Mouse (Mus musculus) intestine, postnatal 0 days (tissue): ENCODE measurements around the gene Erfe. TPM values are rescaled to one million over a fixed set of nuclear protein-coding genes. Genes with fewer than 3 reads are reported as not detected.
A peak's percentile ranks its signal among the peaks of the same experiment; 100 is the strongest.

ENCODE experiments used
- ATAC-seq: fragments of 200-750 bp; cut with Nextera tagmentation; 2 replicates; pipeline ENCODE4 v1.8.0; 2017; ENCODE audit warnings: mild to moderate bottlenecking, moderate TSS enrichment, moderate library complexity
- H3K27ac ChIP-seq: fragments of 300-500 bp; sonication (generic); 2 replicates; pipeline ENCODE4 v1.5.1; 2014; ENCODE audit warnings: mild to moderate bottlenecking, low read depth, low read length, moderate library complexity
- H3K27me3 ChIP-seq: fragments of 300-500 bp; sonication (generic); replicated peaks from 2 replicates; pipeline ENCODE4 v1.6.1; 2014; ENCODE audit warnings: low read length, mixed read lengths; ENCODE audit not compliant: control insufficient read depth, insufficient read depth
- H3K36me3 ChIP-seq: fragments of 300-500 bp; sonication (generic); 2 replicates; pipeline ENCODE4 v1.6.1; 2014; ENCODE audit warnings: mild to moderate bottlenecking, moderate library complexity; ENCODE audit not compliant: control insufficient read depth, insufficient read depth
- H3K4me1 ChIP-seq: fragments of 300-500 bp; sonication (generic); replicated peaks from 2 replicates; pipeline ENCODE4 v1.6.1; 2014; ENCODE audit warnings: antibody characterized with exemption, low read length, mixed read lengths; ENCODE audit not compliant: control insufficient read depth, insufficient read depth
- H3K4me2 ChIP-seq: fragments of 300-500 bp; sonication (generic); replicated peaks from 2 replicates; pipeline ENCODE4 v1.6.1; 2014; ENCODE audit warnings: low read depth, mild to moderate bottlenecking, moderate library complexity
- H3K4me3 ChIP-seq: fragments of 300-500 bp; sonication (generic); 2 replicates; pipeline ENCODE4 v1.5.1; 2014; ENCODE audit warnings: low read depth, low read length
- H3K9ac ChIP-seq: fragments of 300-500 bp; sonication (generic); 2 replicates; pipeline ENCODE4 v1.6.1; 2014; ENCODE audit warnings: mild to moderate bottlenecking, low read depth, low read length
- H3K9me3 ChIP-seq: fragments of 300-500 bp; sonication (generic); 2 replicates; pipeline ENCODE4 v1.6.1; 2016; ENCODE audit warnings: mixed run types; ENCODE audit not compliant: control insufficient read depth
- CTCF ChIP-seq: sonication (generic); IDR thresholded peaks from 2 replicates; pipeline ENCODE4 v1.5.1; 2016; ENCODE audit warnings: low read depth, mild to moderate bottlenecking, control low read depth, antibody characterized with exemption, moderate library complexity
- WGBS: fragments of 180-500 bp; shearing (Covaris S2); extraction: QIAGEN DNeasy Blood & Tissue Kit; methylation state at CpG from one replicate; pipeline ENCODE4 v1.1.7; 2014; 5-methylcytosine and 5-hydroxymethylcytosine counted together
- polyA plus RNA-seq: library from polyadenylated mRNA; unstranded; fragments of >200 nt; fragmentation: Nextera tagmentation; extraction: Ambion mirVana; gene quantifications from 2 replicates; pipeline ENCODE4 v1.2.1, GENCODE M21; 2015

Erfe gene
- polyA plus RNA-seq, 1 experiment from 2014 or later, result 2.7 TPM

DNA sequence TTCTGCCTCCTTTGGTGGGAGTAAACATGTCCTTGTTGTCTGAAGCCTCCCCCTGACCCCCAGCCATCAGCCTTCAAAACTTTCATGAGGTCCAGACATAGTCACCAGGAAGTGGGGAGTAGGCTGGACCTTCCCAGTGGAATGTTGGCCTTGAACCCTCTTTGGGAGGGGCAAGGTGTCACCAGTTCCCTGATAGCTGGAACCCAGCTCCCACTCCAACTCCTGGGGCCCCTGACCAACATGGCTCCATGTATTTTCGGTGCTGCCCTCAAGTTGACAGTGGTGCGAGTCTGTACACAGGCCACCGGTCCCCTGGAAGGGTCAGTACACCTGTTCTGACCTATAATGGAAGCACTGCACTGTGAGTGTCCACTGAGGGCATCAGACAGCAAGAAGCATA lies 1.1 kb downstream of the Erfe start:
- whole genome bisulfite sequencing, result 89% methylated on average over 3 of the region's 3 CpGs
- peak overlapping the region; percentile 95 for H3K4me2 ChIP-seq
- H3K27me3 ChIP-seq, result no peaks in the 10 kb centered on the region
- no peak overlapping the region; the same call in 1 of the 2 replicates for H3K4me3 ChIP-seq
- TF ChIP-seq CTCF, result no peak
- no peak for ATAC-seq
- H3K27ac ChIP-seq, result no peak overlapping the region
- H3K4me1 ChIP-seq, result peaks cover 4% of the 10 kb centered on the region; the same call in 1 of the 2 replicates
- no peaks in the 10 kb centered on the region for H3K9me3 ChIP-seq
- no peak overlapping the region for H3K9ac ChIP-seq
- H3K36me3 ChIP-seq, result peaks cover 19% of the 10 kb centered on the region

DNA sequence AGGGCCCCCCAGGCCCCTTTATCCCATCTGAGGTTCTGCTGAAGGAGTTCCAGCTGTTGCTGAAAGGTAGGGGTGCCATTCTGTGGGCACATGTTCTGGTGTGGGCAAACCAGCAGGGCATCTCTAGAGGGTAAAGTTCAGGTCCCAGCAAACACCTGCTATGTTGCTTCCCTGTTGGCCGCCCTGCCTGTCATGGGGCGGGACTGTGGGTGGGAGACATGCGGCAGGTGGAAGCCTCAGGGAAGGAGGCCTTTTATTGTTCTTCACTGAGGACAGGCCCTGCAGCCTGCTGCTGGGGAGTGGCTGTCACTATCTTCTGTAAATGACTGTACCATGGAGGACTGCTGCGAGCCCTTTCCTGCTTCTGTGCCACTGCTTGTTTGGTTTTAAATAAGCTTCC lies 3.2 kb downstream of the Erfe start:
- Histone ChIP-seq H3K9ac (no peak overlapping the region), H3K4me2 (no peak overlapping the region), H3K36me3 (peaks cover 39% of the 10 kb centered on the region), H3K4me3 (no peak overlapping the region), H3K27me3 (no peaks in the 10 kb centered on the region), H3K4me1 (peaks cover 4% of the 10 kb centered on the region; the same call in 1 of the 2 replicates), H3K27ac (peak overlapping the region; percentile 64; the same call in 1 of the 2 replicates), H3K9me3 (no peaks in the 10 kb centered on the region)
- ATAC-seq, result peak; percentile 90
- WGBS, result 37% methylated on average over 4 of the region's 4 CpGs
- TF ChIP-seq CTCF, result no peak

DNA sequence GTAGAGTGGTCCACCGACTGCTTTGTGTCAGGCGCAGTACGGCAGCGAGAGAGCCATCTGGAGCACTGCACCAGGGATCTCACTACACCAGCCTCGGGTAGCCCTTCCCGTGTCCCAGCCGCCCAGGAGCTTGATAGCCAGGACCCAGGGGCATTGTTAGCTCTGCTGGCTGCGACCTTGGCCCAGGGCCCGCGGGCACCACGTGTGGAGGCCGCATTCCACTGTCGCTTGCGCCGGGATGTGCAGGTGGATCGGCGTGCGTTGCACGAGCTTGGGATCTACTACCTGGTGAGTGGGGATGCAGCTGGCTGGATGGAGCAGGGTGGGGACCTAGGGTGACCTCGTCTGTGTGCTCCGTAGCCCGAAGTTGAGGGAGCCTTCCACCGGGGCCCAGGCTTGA lies 3.8 kb downstream of the Erfe start:
- Histone ChIP-seq H3K27ac (peak overlapping the region; percentile 64), H3K9ac (no peak overlapping the region), H3K4me3 (no peak overlapping the region), H3K4me1 (peaks cover 4% of the 10 kb centered on the region; the same call in 1 of the 2 replicates), H3K36me3 (peaks cover 43% of the 10 kb centered on the region), H3K27me3 (no peaks in the 10 kb centered on the region), H3K4me2 (peak overlapping the region; percentile 35; the same call in 1 of the 2 replicates), H3K9me3 (no peaks in the 10 kb centered on the region)
- 62% methylated on average over 23 of the region's 23 CpGs for WGBS
- no peak for ATAC-seq
- no peak for TF ChIP-seq CTCF

DNA sequence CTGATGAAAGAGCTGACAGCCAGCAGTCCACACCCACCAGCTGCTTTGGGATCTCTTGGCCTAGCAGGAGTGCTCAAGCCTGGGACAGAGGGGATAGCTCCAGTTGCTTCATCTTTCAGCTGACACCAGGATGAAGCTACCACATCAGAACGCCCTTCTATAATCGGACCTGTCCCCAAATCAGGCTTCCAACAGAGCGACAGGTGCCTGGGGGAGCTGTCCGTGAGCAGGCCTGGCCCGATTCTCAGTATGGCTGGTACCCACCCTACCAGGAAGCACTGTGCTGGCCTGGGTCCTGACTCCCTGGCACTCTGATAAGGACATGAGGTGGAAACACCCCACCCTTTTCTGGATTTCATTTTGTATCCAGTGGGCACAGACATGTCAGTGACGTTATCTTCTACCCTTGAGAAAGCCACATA lies 7.2 kb downstream of the Erfe start:
- H3K4me2 ChIP-seq, result no peak overlapping the region
- H3K4me1 ChIP-seq, result no peaks in the 10 kb centered on the region; the same call in 1 of the 2 replicates
- 85% methylated on average over 6 of the region's 6 CpGs for WGBS
- no peaks in the 10 kb centered on the region for H3K27me3 ChIP-seq
- no peak overlapping the region for H3K27ac ChIP-seq
- H3K36me3 ChIP-seq, result peaks cover 77% of the 10 kb centered on the region
- H3K4me3 ChIP-seq, result no peak overlapping the region
- no peak for TF ChIP-seq CTCF
- no peaks in the 10 kb centered on the region for H3K9me3 ChIP-seq
- no peak overlapping the region for H3K9ac ChIP-seq
- no peak for ATAC-seq

DNA sequence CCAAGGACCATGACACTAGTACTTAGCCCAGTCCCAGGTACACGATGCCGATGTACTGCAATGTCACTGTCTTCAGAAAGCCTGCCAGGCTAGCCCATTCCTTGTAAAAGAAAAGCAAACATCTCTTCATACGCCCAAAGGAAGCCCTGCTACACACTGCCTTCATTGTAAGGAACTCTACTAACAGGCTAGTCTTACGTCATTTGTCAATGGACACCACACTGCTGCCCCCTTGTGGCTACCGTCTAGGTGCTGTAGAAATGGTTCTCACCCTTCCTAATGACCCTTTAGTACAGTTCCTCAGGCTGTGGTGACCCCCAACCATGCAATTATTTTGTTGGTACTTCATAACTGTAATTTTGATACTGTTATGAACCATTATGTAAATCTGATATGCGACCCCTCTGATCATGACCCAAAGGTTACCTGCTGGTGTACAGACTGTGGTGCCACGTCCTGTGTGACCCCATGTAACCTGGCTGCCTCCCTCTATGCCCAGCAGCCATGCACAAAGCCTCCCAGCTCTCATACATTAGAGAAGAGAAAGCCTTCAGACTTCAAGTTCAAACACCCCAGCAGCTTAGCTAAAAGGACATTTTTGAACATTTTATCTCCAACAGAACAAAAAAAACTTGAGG lies 14.3 kb downstream of the Erfe start:
- Histone ChIP-seq H3K9me3 (no peaks in the 10 kb centered on the region), H3K36me3 (peaks cover 88% of the 10 kb centered on the region), H3K4me1 (no peaks in the 10 kb centered on the region), H3K27ac (0 out of 2 replicates have a peak overlapping the region, but pooled peaks have one; percentile 1), H3K4me2 (no peak overlapping the region), H3K9ac (no peak overlapping the region), H3K4me3 (no peak overlapping the region), H3K27me3 (no peaks in the 10 kb centered on the region)
- peak; percentile 94 for TF ChIP-seq CTCF
- 53% methylated on average over 7 of the region's 7 CpGs for WGBS
- ATAC-seq, result peak; percentile 66

DNA sequence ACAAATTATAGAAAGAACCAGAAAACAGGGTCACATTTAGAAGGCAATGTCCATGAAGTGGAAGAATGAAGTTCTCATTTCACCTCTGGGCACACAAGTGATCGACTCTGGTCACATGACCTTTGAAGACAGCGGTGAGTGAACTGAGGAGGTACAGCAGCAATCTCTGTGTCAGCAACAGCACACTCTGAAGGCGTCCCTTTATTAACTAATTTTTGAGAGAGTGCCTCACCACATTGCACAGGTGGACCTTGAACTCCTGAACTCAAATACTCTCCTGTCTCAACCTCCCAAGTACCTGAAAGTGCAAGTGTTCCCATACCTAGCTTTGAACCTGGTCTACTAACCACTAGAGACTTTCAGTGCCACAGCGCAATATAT lies 14.9 kb downstream of the Erfe start:
- H3K4me3 ChIP-seq, result no peak overlapping the region
- H3K27me3 ChIP-seq, result no peaks in the 10 kb centered on the region
- peak; percentile 59; the same call in 1 of the 2 replicates for ATAC-seq
- no peaks in the 10 kb centered on the region for H3K9me3 ChIP-seq
- H3K9ac ChIP-seq, result no peak overlapping the region
- no peaks in the 10 kb centered on the region for H3K4me1 ChIP-seq
- 60% methylated on average over 4 of the region's 4 CpGs for WGBS
- no peak overlapping the region for H3K4me2 ChIP-seq
- TF ChIP-seq CTCF, result no peak
- H3K27ac ChIP-seq, result no peak overlapping the region
- H3K36me3 ChIP-seq, result peaks cover 84% of the 10 kb centered on the region
